Mouse (Mus musculus) cerebellum, adult 2 months (tissue): ENCODE measurements around the gene Irf4.

ENCODE experiments used
- CTCF ChIP-seq: fragments of 200-500 bp; IDR thresholded peaks from 2 replicates; pipeline ENCODE4 v1.5.1; 2011; ENCODE audit warnings: low read depth, mild to moderate bottlenecking, control low read depth, low read length, moderate library complexity, borderline replicate concordance; ENCODE audit not compliant: insufficient read depth
- POLR2A ChIP-seq: fragments of 200-500 bp; IDR thresholded peaks from 2 replicates; pipeline ENCODE4 v1.6.1; 2011; ENCODE audit warnings: low read length, control low read depth, borderline replicate concordance; ENCODE audit not compliant: insufficient read depth

- TF ChIP-seq POLR2A (no peak), CTCF (no peak)
These were observed 64.4 kb downstream of the Irf4 start for GRCm38 (mm10) chr13:30813464-30813863.
